Mouse (Mus musculus) thymus, adult 2 months (tissue): ENCODE data around the gene Cops4.

Experiments
- CTCF ChIP-seq: fragments of 200-500 bp; IDR thresholded peaks from 2 replicates; pipeline ENCODE4 v1.5.1; 2012; ENCODE audit warnings: mild to moderate bottlenecking, control low read depth, low read length, moderate library complexity, borderline replicate concordance; ENCODE audit not compliant: control insufficient read depth, poor library complexity, insufficient read depth; ENCODE audit errors: extremely low read depth
- POLR2A ChIP-seq: fragments of 200-500 bp; IDR thresholded peaks from 2 replicates; pipeline ENCODE4 v1.6.1; 2012; ENCODE audit warnings: mild to moderate bottlenecking, low read length, control low read depth, moderate library complexity; ENCODE audit not compliant: control insufficient read depth, poor library complexity, insufficient read depth; ENCODE audit errors: extremely low read depth

- TF ChIP-seq CTCF (no peak), POLR2A (no peak)
Measured at GRCm38 (mm10) chr5:100549311-100549710, 31.2 kb downstream of the Cops4 start.
